Mouse (Mus musculus): ENCODE results near the gene Myo1g. TPM values are rescaled to one million over a fixed set of nuclear protein-coding genes. Genes with fewer than 3 reads are reported as not detected.
A peak's percentile ranks its signal among the peaks of the same experiment; 100 is the strongest.

Myo1g gene
- polyA plus RNA-seq, 1 experiment from 2014 or later = 0.85 TPM

DNA sequence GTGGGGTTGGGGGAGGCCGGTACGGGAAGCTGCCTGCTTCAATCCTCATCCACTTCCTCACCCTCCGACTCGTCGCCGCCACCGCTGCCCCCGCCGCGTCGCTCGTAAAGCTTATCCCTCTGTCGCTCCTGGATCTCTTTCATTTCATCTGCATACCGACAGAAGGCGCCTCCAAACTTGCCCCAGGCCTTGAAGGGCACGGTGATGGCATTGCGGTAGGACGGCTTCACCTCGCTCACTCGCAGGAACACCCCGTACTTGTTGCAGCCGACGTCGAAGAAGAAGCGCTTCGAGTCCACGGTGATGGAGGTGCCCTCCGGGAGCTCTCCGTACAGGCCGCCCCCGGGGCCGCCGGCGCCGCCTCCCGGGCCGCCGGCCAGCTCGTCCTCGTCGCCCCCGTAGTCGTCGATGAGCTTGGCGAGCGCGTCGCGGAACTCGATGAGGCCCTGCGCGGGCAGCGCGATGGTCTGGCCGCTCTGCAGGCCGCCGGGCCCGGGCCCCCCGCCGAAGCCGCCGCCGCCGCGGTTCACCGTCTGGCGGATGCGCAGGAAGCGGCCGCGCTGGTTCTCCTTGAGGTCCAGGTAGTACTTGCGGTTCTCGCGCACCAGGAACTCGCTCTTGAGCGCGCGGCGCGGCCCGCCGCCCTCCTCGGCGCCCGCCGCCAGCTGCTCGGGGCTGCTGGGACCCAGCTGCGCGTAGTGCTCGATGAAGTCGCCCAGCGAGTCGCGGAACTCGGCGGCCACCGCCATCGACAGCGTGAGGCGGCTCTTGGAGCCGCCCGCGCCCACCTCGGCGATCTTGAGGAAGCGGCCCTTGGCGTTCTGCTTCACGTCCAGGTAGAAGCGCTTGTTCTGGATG, 45.7 kb downstream of the Myo1g start:
- H3K27me3 ChIP-seq (ENCODE audit: control insufficient read depth, insufficient read depth, low read length) = no peaks in the 10 kb centered on the region
- H3K9me3 ChIP-seq (ENCODE audit: control insufficient read depth, low read length) = no peaks in the 10 kb centered on the region
- H3K4me3 ChIP-seq (ENCODE audit: low read depth, low read length) = peak overlapping the region; percentile 87
- WGBS = under 1% methylated on average over 99 of the region's 109 CpGs
- H3K4me1 ChIP-seq (replicated peaks; ENCODE audit: control insufficient read depth, insufficient read depth) = peaks cover 5% of the 10 kb centered on the region; the same call in 1 of the 2 replicates
- ATAC-seq (ENCODE audit: low FRiP score, low TSS enrichment) (peak; percentile 63), DNase-seq (ENCODE audit: low spot score) (peak; percentile 62)
- H3K27ac ChIP-seq (replicated peaks) = peak overlapping the region; percentile 98
- peak overlapping the region; percentile 96 for H3K9ac ChIP-seq (ENCODE audit: low read length)
- H3K4me2 ChIP-seq (replicated peaks; ENCODE audit: low read depth) = peak overlapping the region; percentile 86
- H3K36me3 ChIP-seq (ENCODE audit: control insufficient read depth, insufficient read depth, low read length) = no peaks in the 10 kb centered on the region
- TF ChIP-seq EP300 (optimal IDR thresholded peaks at IDR 0.05) (no peak), CTCF (IDR thresholded peaks at IDR 0.05; ENCODE audit: low read depth) (peak; percentile 28; the same call in 1 of the 2 replicates)

DNA sequence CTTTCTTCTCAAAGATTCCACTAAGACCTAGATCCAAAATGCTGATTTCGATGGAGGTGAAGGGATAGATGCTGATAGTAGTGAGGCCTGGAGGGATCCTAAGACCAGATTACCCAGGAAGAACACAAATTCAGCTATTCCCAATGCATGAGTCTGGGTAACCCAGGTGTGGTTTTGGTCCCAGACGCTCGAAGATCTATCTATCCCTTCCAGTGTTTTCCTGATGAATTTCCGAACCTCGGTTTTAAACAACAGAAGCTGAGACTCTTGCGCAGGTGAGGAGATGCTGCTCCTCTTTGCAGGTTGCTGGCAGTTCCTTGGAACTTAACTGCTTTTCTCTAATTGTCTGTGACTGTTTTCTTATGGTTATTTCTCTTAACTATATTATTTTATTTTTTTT, 46.4 kb downstream of the Myo1g start:
- TF ChIP-seq CTCF (IDR thresholded peaks at IDR 0.05; ENCODE audit: low read depth) (no peak), EP300 (optimal IDR thresholded peaks at IDR 0.05) (no peak)
- no peak for ATAC-seq (ENCODE audit: low FRiP score, low TSS enrichment)
- 10% methylated on average over 6 of the region's 6 CpGs for WGBS

DNA sequence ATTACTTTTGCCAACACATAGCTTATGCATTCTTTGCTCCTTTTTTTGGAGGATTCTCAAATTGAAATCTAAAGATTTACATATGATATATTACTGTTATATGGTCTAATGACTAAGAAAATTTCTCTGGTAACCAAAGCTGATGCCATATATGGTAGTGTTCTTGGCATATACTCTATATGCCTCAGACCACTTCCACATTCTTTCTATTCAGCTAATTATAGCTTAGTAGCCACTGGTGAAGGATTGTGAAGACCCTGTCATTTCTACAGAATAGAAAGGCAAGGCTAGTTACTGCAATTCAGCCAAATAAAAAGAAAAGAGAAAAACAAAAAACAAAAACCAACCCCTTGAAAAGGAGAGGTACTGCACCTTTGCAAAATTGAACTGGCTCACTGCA, 48.7 kb downstream of the Myo1g start:
- no peak for ATAC-seq (ENCODE audit: low FRiP score, low TSS enrichment)

More for the DNA sequence above, 46.4 kb downstream of the Myo1g start:
- Histone ChIP-seq H3K4me1 (replicated peaks; ENCODE audit: control insufficient read depth, insufficient read depth) (peaks cover 5% of the 10 kb centered on the region; the same call in 1 of the 2 replicates), H3K27ac (replicated peaks) (peak overlapping the region; percentile 98; the same call in 1 of the 2 replicates), H3K4me2 (replicated peaks; ENCODE audit: low read depth) (peak overlapping the region; percentile 86), H3K9ac (ENCODE audit: low read length) (peak overlapping the region; percentile 96), H3K9me3 (ENCODE audit: control insufficient read depth, low read length) (no peaks in the 10 kb centered on the region), H3K27me3 (ENCODE audit: control insufficient read depth, insufficient read depth, low read length) (no peaks in the 10 kb centered on the region), H3K4me3 (ENCODE audit: low read depth, low read length) (peak overlapping the region; percentile 87), H3K36me3 (ENCODE audit: control insufficient read depth, insufficient read depth, low read length) (no peaks in the 10 kb centered on the region)
- no peak for DNase-seq (ENCODE audit: low spot score)

DNA sequence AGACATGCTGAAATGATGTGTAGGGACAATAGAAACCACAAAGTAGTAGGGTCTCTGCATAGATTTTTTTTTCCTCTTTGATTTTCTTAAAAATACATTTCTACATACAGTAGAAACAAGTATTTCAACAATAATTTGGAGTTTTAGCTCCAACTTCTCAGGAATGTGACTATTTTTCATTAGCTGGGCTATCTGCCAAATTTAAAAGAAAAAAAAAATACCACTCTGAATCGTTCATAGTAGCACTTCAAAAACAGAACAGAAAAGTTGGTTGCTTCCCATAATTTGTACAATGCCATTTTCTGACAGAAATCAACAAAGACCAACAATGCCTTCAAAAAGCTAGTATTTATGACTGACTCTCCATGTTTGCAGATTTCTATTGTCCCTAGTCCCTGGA, 49.3 kb downstream of the Myo1g start:
- peaks cover 5% of the 10 kb centered on the region; the same call in 1 of the 2 replicates for H3K4me1 ChIP-seq (replicated peaks; ENCODE audit: control insufficient read depth, insufficient read depth)
- no peak overlapping the region for H3K9ac ChIP-seq (ENCODE audit: low read length)
- DNase-seq (ENCODE audit: low spot score) (no peak), ATAC-seq (ENCODE audit: low FRiP score, low TSS enrichment) (no peak)
- peak overlapping the region; percentile 86 for H3K4me2 ChIP-seq (replicated peaks; ENCODE audit: low read depth)
- TF ChIP-seq EP300 (optimal IDR thresholded peaks at IDR 0.05) (no peak), CTCF (IDR thresholded peaks at IDR 0.05; ENCODE audit: low read depth) (no peak)
- WGBS = 0% methylated on average over 1 of the region's 1 CpGs
- 0 out of 2 replicates have a peak overlapping the region, but pooled peaks have one; percentile 20 for H3K27ac ChIP-seq (replicated peaks)
- H3K9me3 ChIP-seq (ENCODE audit: control insufficient read depth, low read length) = no peaks in the 10 kb centered on the region
- H3K4me3 ChIP-seq (ENCODE audit: low read depth, low read length) = peak overlapping the region; percentile 23
- H3K36me3 ChIP-seq (ENCODE audit: control insufficient read depth, insufficient read depth, low read length) = no peaks in the 10 kb centered on the region; the same call in 1 of the 2 replicates
- no peaks in the 10 kb centered on the region for H3K27me3 ChIP-seq (ENCODE audit: control insufficient read depth, insufficient read depth, low read length)

More for the DNA sequence above, 48.7 kb downstream of the Myo1g start:
- Histone ChIP-seq H3K9me3 (ENCODE audit: control insufficient read depth, low read length) (no peaks in the 10 kb centered on the region), H3K27ac (replicated peaks) (0 out of 2 replicates have a peak overlapping the region, but pooled peaks have one; percentile 18), H3K27me3 (ENCODE audit: control insufficient read depth, insufficient read depth, low read length) (no peaks in the 10 kb centered on the region), H3K4me2 (replicated peaks; ENCODE audit: low read depth) (peak overlapping the region; percentile 86), H3K4me1 (replicated peaks; ENCODE audit: control insufficient read depth, insufficient read depth) (peaks cover 5% of the 10 kb centered on the region; the same call in 1 of the 2 replicates), H3K36me3 (ENCODE audit: control insufficient read depth, insufficient read depth, low read length) (no peaks in the 10 kb centered on the region), H3K4me3 (ENCODE audit: low read depth, low read length) (peak overlapping the region; percentile 23), H3K9ac (ENCODE audit: low read length) (no peak overlapping the region; the same call in 1 of the 2 replicates)
- TF ChIP-seq EP300 (optimal IDR thresholded peaks at IDR 0.05) = no peak
- no peak for TF ChIP-seq CTCF (IDR thresholded peaks at IDR 0.05; ENCODE audit: low read depth)
- DNase-seq (ENCODE audit: low spot score) = no peak

DNA sequence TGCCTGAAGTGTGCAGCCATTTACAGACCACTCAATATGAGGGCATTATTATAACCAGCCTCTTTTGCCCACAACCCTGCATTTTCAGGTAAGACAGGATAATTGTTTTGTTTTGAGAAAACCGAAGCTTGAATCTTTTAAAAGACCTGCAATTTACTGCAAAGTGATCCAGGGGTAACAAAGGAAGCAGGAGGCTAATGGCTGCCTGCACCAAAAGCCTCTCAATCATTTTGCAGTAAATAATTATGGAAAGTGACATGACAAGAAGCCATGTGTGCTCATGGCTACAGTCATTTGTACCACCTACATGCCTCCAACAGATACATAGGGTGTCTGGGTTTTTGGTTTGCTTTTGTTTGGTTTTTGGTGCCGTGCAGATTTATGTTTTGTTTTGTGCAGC, 49.7 kb downstream of the Myo1g start:
- Histone ChIP-seq H3K27ac (replicated peaks) (0 out of 2 replicates have a peak overlapping the region, but pooled peaks have one; percentile 30), H3K27me3 (ENCODE audit: control insufficient read depth, insufficient read depth, low read length) (no peaks in the 10 kb centered on the region), H3K9ac (ENCODE audit: low read length) (no peak overlapping the region)

More for the DNA sequence above, 49.7 kb downstream of the Myo1g start:
- Histone ChIP-seq H3K4me3 (ENCODE audit: low read depth, low read length) (peak overlapping the region; percentile 23), H3K36me3 (ENCODE audit: control insufficient read depth, insufficient read depth, low read length) (no peaks in the 10 kb centered on the region; the same call in none of the 2 replicates), H3K4me2 (replicated peaks; ENCODE audit: low read depth) (peak overlapping the region; percentile 86), H3K4me1 (replicated peaks; ENCODE audit: control insufficient read depth, insufficient read depth) (peaks cover 5% of the 10 kb centered on the region; the same call in 1 of the 2 replicates), H3K9me3 (ENCODE audit: control insufficient read depth, low read length) (no peaks in the 10 kb centered on the region)
- WGBS = 33% methylated on average over 2 of the region's 2 CpGs
- no peak for ATAC-seq (ENCODE audit: low FRiP score, low TSS enrichment)
- TF ChIP-seq CTCF (IDR thresholded peaks at IDR 0.05; ENCODE audit: low read depth) = no peak
- no peak for TF ChIP-seq EP300 (optimal IDR thresholded peaks at IDR 0.05)
- no peak for DNase-seq (ENCODE audit: low spot score)

All from stomach, postnatal 0 days (tissue).